Mouse (Mus musculus): ENCODE measurements at regions not wholly inside any gene's neighbourhood (a gene's known extent, or its start where the extent isn't known, plus 50 kb on each side); places are given as distances from the start of the nearest gene placed in this dataset.

DNA sequence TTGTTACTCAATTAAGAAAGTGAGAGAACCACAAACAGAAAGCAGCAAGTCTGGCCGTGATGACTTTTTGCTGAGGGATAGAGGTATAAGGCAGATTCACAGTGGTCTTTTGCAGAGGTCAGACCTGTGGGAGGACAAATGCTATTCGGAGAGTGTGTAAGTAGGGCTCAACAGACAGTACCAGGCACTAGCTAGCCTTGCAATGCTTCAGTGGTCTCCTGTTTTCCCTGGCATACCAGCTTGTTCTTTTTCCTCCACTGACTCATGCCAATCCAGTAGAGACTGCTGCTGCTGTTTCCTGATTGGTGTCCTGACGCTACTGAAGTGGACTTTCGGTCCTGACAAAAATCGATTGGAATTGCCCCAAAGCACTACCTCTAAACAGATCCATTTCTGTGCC, 166.4 kb downstream of the Tlr4 start:
- CTCF ChIA-PET: interaction anchor here (0.7 kb wide), 1 partner anchor 1155 kb away, joined by 4 read pairs; no protein-coding TSS in a partner anchor

DNA sequence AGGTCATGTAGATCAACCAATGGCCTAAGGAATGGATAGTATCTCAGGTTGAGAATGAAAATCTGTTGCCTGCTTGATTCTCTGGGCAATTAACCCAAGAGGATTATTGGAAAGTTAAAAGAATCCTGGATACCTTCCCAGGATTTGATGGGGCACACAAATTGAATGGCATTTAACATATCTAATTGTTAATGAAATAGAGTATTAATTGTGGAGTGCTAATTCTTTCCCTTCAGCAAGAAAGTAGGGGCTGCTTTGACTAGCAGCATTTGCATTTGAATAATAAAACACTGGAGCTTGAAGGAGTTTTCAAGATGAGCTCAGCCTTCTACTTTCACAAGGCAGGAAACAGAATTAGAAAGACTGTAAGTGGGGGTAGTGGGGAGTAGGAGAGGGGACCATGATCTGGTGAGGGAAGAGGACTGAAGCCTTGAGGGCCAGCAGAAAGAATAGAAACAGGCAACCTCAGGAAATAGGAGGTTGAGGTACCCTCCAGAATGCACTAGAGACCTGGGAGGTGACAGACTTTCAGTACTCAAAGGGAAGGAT, 178.9 kb downstream of the Tlr4 start:
- CTCF ChIA-PET: no interaction called here

DNA sequence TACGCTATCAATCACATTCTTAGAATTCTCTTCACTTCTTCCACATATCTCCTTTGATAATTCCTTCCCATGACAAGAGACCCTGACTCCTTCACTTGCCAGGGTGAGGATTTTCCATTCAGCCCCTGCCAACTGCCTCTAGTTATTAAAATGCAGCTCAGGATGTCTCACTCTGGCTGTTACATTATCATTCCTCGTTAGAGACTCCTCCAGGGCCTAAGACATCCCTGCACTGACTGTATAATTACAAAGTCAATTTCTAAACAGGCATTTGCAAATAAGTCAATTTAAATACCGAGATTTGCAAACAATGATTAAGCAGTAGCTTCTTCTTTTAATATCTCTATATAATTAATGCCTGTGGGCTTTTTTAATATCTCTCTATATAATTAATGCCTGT, 184.3 kb downstream of the Tlr4 start:
- CTCF ChIA-PET: no interaction called here

DNA sequence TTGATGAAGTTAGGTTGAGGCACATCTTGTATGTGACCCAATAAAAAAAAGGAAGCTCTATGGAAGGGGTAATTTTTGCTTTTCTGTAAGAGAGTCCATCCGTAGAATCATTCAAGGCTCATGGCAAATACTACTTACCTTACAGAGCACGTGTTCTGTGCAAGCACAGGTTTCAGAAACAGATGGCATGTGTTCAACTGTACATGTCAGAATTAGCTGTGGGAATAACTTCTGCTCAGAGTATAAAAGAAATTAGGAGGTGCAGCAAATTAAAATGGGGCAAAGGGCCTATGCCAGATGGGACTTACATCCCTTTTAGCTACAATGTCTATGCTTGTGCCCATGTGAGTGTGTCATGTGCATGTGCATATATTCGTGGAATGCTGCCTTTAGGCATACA, 216.7 kb downstream of the Tlr4 start:
- CTCF ChIA-PET: no interaction called here
